Mouse (Mus musculus): Measurements from ENCODE around the gene Arr3. TPM values are rescaled to one million over a fixed set of nuclear protein-coding genes. Genes with fewer than 3 reads are reported as not detected.
A peak's percentile ranks its signal among the peaks of the same experiment; 100 is the strongest.

Gene Arr3
- polyA plus RNA-seq, 1 experiment from 2014 or later: not detected

DNA sequence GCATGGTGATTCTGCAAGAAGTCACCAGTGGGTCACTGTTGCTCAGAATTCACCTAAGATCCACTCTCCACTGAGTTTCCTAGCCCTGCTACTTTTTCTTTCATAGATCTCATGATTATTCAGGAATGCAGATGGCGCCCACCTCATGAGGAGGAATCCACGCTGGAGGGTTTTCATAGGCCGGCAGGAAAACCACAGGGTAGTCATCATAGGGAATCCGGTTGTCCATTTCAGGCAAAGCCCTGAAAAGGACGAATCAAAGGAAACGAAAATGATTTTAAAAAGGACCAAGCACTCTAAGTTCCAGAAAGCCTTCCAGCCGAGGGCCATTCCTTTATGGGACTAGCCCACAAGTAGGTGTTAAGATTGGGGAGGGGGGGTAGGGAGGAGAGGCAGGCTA, 19.8 kb downstream of the Arr3 start:
- peak overlapping the region; percentile 65 for H3K4me3 ChIP-seq (ENCODE audit: low read length)
- peak overlapping the region; percentile 67; the same call in 1 of the 2 replicates for H3K9ac ChIP-seq (ENCODE audit: low read depth, low read length)
- H3K27ac ChIP-seq (ENCODE audit: low read length): no peak overlapping the region
- 29% methylated on average over 7 of the region's 7 CpGs for WGBS
- H3K4me2 ChIP-seq (ENCODE audit: low read depth, low read length): peak overlapping the region; percentile 46
- H3K9me3 ChIP-seq (ENCODE audit: control insufficient read depth, low read length): no peaks in the 10 kb centered on the region
- no peaks in the 10 kb centered on the region for H3K4me1 ChIP-seq (ENCODE audit: control insufficient read depth, insufficient read depth, low read length)
- H3K36me3 ChIP-seq (ENCODE audit: control insufficient read depth, insufficient read depth, low read length): no peaks in the 10 kb centered on the region
- H3K27me3 ChIP-seq (replicated peaks; ENCODE audit: control insufficient read depth, insufficient read depth, low read length): no peaks in the 10 kb centered on the region
- no peak for ATAC-seq

DNA sequence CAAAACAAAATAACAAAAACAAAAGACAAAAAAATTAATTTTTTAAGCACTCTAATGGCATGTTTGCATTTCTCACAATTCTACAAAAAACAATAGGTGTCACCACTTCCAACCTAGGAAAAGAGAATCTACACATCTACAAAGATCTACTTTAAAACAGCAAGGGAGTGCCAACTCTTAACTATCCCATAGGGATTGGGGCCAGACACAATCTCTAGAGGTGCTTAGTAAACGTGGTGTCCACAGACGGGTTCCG, 20.2 kb downstream of the Arr3 start, which contains the start of gene Kif4:
Kif4 (plus strand) TSS at position 192 of the 256 bp plus-strand sequence.
- no peaks in the 10 kb centered on the region for H3K27me3 ChIP-seq (replicated peaks; ENCODE audit: control insufficient read depth, insufficient read depth, low read length)
- peak within 1 kb of the TSS; percentile 72 for H3K9ac ChIP-seq (ENCODE audit: low read depth, low read length)
- WGBS: 12% methylated on average over 3 of the region's 3 CpGs
- peak within 1 kb of the TSS; percentile 69 for H3K27ac ChIP-seq (ENCODE audit: low read length)
- ATAC-seq: no peak
- peak within 1 kb of the TSS; percentile 58 for H3K4me2 ChIP-seq (ENCODE audit: low read depth, low read length)
- no peaks in the 10 kb centered on the region for H3K9me3 ChIP-seq (ENCODE audit: control insufficient read depth, low read length)
- no peaks in the 10 kb centered on the region for H3K36me3 ChIP-seq (ENCODE audit: control insufficient read depth, insufficient read depth, low read length)
- no peaks in the 10 kb centered on the region for H3K4me1 ChIP-seq (ENCODE audit: control insufficient read depth, insufficient read depth, low read length)
- peak within 1 kb of the TSS; percentile 65 for H3K4me3 ChIP-seq (ENCODE audit: low read length)

DNA sequence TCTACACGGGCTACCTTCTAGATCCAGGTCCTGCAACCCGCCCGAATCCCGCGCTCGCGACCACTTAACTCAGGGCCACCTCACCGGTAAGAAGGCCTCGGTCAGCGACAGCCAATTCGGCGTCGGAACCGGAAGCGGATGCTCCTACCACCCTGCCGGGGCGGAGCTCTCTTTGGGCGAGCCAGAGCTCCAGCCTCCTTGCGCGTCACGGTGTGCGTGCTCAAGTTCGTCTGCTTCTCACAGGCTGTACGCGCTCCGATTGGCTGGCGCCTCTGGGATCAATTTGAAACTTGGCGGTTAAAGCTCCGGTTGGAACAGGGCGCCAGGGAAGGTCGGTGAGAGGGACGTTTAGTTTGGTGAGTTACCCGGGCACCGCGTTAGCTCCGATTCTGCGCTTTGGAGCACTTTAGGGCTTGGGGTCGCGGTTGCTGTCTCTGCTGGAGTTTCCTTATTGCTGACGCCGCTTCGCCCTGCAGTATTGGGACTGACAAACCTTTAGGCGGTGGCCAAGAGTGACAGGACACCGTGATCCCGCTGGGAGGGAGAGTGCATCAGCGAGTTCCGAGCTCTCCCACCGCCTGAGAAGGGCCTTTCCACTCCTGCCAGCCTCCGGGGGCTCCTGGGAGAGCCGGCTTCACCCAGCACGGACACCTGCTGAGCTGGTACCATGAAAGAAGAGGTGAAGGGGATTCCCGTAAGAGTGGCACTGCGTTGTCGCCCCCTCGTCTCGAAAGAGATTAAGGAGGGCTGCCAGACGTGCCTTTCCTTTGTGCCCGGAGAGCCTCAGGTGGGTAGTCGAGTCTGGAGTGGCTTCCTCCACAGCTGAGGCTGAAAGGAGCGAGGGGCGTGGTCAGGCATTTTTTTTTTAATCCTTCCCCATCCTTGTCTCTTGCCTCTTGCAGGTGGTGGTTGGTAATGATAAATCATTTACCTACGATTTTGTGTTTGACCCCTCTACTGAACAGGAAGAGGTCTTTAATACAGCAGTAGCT, 20.8 kb downstream of the Arr3 start, which contains the start of gene Pdzd11:
Pdzd11 (minus strand) TSS at position 767 of the 992 bp plus-strand sequence.
- ATAC-seq: peak; percentile 99
- no peaks in the 10 kb centered on the region for H3K9me3 ChIP-seq (ENCODE audit: control insufficient read depth, low read length)
- no peaks in the 10 kb centered on the region for H3K27me3 ChIP-seq (replicated peaks; ENCODE audit: control insufficient read depth, insufficient read depth, low read length)
- WGBS: 15% methylated on average over 62 of the region's 62 CpGs
- H3K27ac ChIP-seq (ENCODE audit: low read length): peak within 1 kb of the TSS; percentile 69
- H3K36me3 ChIP-seq (ENCODE audit: control insufficient read depth, insufficient read depth, low read length): no peaks in the 10 kb centered on the region
- peak within 1 kb of the TSS; percentile 72 for H3K9ac ChIP-seq (ENCODE audit: low read depth, low read length)
- peak within 1 kb of the TSS; percentile 58 for H3K4me2 ChIP-seq (ENCODE audit: low read depth, low read length)
- H3K4me1 ChIP-seq (ENCODE audit: control insufficient read depth, insufficient read depth, low read length): no peaks in the 10 kb centered on the region
- H3K4me3 ChIP-seq (ENCODE audit: low read length): peak within 1 kb of the TSS; percentile 65

DNA sequence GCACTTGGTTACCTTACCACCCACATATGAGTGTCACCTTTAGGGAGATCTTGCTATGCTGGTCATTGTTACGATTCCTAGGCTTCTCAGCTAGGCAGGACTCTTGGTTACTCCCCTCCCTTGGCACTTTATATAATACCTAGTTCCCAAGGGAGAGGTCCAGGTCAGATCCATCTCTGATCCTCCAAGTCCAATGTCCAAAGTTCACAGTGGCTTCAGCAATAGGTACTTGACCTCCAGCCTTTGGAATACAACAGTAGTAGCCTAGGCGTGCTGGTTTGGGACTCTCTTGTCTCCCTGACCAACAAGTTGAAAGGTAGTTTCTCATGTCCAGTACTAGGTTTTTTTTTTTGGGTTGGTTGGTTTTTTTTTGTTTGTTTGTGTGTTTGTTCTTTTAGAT, 23.8 kb downstream of the Arr3 start:
- H3K4me1 ChIP-seq (ENCODE audit: control insufficient read depth, insufficient read depth, low read length): no peaks in the 10 kb centered on the region
- no peak for ATAC-seq
- H3K36me3 ChIP-seq (ENCODE audit: control insufficient read depth, insufficient read depth, low read length): no peaks in the 10 kb centered on the region
- no peaks in the 10 kb centered on the region for H3K9me3 ChIP-seq (ENCODE audit: control insufficient read depth, low read length)
- no peak overlapping the region for H3K4me2 ChIP-seq (ENCODE audit: low read depth, low read length)
- no peak overlapping the region for H3K27ac ChIP-seq (ENCODE audit: low read length)
- no peaks in the 10 kb centered on the region for H3K27me3 ChIP-seq (replicated peaks; ENCODE audit: control insufficient read depth, insufficient read depth, low read length)
- WGBS: 87% methylated on average over 2 of the region's 2 CpGs
- no peak overlapping the region for H3K9ac ChIP-seq (ENCODE audit: low read depth, low read length)
- H3K4me3 ChIP-seq (ENCODE audit: low read length): no peak overlapping the region

DNA sequence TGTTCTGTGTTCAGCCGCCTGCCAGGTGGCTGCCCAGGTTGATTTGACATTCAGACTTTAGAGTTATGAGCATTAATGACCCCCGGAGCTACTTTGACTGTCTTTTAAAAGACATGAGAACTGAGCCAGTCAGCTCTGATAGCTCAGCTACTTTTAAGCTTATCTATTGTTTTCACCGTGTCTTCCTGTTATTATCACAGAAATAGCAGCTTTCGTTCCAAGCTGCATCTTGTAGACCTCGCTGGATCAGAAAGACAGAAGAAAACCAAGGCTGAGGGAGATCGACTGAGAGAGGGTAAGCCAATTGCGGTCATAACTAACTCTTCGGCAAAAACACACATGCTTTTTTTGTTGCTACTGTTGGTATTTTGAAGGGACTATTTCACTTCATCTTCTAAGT, 33.2 kb downstream of the Arr3 start:
- Histone ChIP-seq H3K4me3 (ENCODE audit: low read length) (no peak overlapping the region), H3K4me1 (ENCODE audit: control insufficient read depth, insufficient read depth, low read length) (no peaks in the 10 kb centered on the region), H3K27ac (ENCODE audit: low read length) (no peak overlapping the region), H3K36me3 (ENCODE audit: control insufficient read depth, insufficient read depth, low read length) (no peaks in the 10 kb centered on the region), H3K27me3 (replicated peaks; ENCODE audit: control insufficient read depth, insufficient read depth, low read length) (no peaks in the 10 kb centered on the region), H3K4me2 (ENCODE audit: low read depth, low read length) (no peak overlapping the region), H3K9me3 (ENCODE audit: control insufficient read depth, low read length) (no peaks in the 10 kb centered on the region), H3K9ac (ENCODE audit: low read depth, low read length) (no peak overlapping the region)
- ATAC-seq: no peak
- WGBS: 93% methylated on average over 8 of the region's 8 CpGs

DNA sequence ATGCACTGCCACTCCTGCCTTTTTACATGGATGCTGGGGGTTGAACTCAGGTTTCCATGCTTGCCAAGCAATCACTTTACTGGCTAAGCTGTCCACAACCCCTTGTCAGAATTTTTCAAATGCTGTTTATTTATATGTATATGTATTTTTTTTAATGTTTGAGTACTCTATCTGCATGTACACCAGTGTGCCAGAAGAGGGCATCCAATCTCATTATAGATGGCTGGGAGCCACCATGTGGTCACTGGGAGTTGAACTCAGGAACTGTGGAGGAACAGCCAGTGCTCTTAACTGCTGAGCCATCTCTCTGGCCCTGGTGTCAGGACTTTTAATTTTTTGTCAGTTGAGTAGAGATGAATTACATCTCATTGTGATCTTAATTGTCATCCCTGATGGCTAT, 47.6 kb downstream of the Arr3 start:
- Histone ChIP-seq H3K4me3 (ENCODE audit: low read length) (no peak overlapping the region), H3K36me3 (ENCODE audit: control insufficient read depth, insufficient read depth, low read length) (no peaks in the 10 kb centered on the region), H3K27ac (ENCODE audit: low read length) (no peak overlapping the region), H3K4me2 (ENCODE audit: low read depth, low read length) (no peak overlapping the region), H3K4me1 (ENCODE audit: control insufficient read depth, insufficient read depth, low read length) (no peaks in the 10 kb centered on the region), H3K9ac (ENCODE audit: low read depth, low read length) (no peak overlapping the region), H3K9me3 (ENCODE audit: control insufficient read depth, low read length) (no peaks in the 10 kb centered on the region), H3K27me3 (replicated peaks; ENCODE audit: control insufficient read depth, insufficient read depth, low read length) (no peaks in the 10 kb centered on the region)
- ATAC-seq: no peak

DNA sequence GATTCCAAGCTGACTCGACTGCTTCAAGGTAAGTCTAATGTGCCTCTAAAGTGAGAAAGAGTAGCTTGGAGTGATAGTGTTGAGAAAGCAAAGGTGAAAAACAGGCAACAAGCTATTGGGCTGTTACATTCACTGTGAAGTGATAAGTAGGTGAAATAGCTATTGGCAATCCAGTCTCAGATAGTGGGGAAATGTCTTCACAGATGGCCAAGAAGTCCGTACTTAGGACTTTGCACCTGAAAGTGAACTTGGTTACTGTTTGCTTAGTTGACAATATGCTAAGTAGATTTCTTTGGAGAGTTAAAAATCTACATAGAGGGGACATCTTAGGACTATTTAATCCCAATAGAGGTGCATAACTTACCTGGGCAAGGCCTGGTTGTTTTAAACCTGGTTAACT, 59.5 kb downstream of the Arr3 start:
- 82% methylated on average over 2 of the region's 2 CpGs for WGBS
- no peaks in the 10 kb centered on the region for H3K4me1 ChIP-seq (ENCODE audit: control insufficient read depth, insufficient read depth, low read length)
- H3K9ac ChIP-seq (ENCODE audit: low read depth, low read length): no peak overlapping the region
- ATAC-seq: peak; percentile 75; the same call in 1 of the 2 replicates
- no peak overlapping the region for H3K27ac ChIP-seq (ENCODE audit: low read length)
- no peaks in the 10 kb centered on the region for H3K36me3 ChIP-seq (ENCODE audit: control insufficient read depth, insufficient read depth, low read length)
- H3K27me3 ChIP-seq (replicated peaks; ENCODE audit: control insufficient read depth, insufficient read depth, low read length): no peaks in the 10 kb centered on the region
- H3K9me3 ChIP-seq (ENCODE audit: control insufficient read depth, low read length): no peaks in the 10 kb centered on the region
- no peak overlapping the region for H3K4me2 ChIP-seq (ENCODE audit: low read depth, low read length)
- H3K4me3 ChIP-seq (ENCODE audit: low read length): no peak overlapping the region

Other genes with a start within 250 kb of the Arr3 start
- not detected in 2 replicates for gene Otud6a, start 176.5 kb upstream of the Arr3 start, polyA plus RNA-seq (2015; fragmentation: Nextera tagmentation; extraction: Ambion mirVana)
- 0.38 and 0.77 TPM in 2 replicates for gene Awat2, start 162.8 kb upstream of the Arr3 start, polyA plus RNA-seq (2015; fragmentation: Nextera tagmentation; extraction: Ambion mirVana)
- gene Igbp1, start 111.2 kb upstream of the Arr3 start, polyA plus RNA-seq (2015; fragmentation: Nextera tagmentation; extraction: Ambion mirVana): 36.5 and 40.3 TPM in 2 replicates
- not detected in 2 replicates for gene Dgat2l6, start 80.7 kb upstream of the Arr3 start, polyA plus RNA-seq (2015; fragmentation: Nextera tagmentation; extraction: Ambion mirVana)
- gene Awat1, start 33.2 kb upstream of the Arr3 start, polyA plus RNA-seq (2015; fragmentation: Nextera tagmentation; extraction: Ambion mirVana): not detected in 2 replicates
- gene P2ry4, start 10.6 kb upstream of the Arr3 start, polyA plus RNA-seq (2015; fragmentation: Nextera tagmentation; extraction: Ambion mirVana): 0.38 and 0.55 TPM in 2 replicates
- gene Kif4, start 20.2 kb downstream of the Arr3 start, polyA plus RNA-seq (2015; fragmentation: Nextera tagmentation; extraction: Ambion mirVana): 18.1 and 18.5 TPM in 2 replicates
- gene Pdzd11, start 21.1 kb downstream of the Arr3 start, polyA plus RNA-seq (2015; fragmentation: Nextera tagmentation; extraction: Ambion mirVana): 75.6 and 78.8 TPM in 2 replicates
- gene Gdpd2, start 124.4 kb downstream of the Arr3 start, polyA plus RNA-seq (2015; fragmentation: Nextera tagmentation; extraction: Ambion mirVana): 1.5 and 1.8 TPM in 2 replicates
- gene Dlg3, start 162.2 kb downstream of the Arr3 start, polyA plus RNA-seq (2015; fragmentation: Nextera tagmentation; extraction: Ambion mirVana): 8.5 and 11.0 TPM in 2 replicates

All from intestine, embryonic 16.5 days (tissue).